In the genomic region with DNA sequence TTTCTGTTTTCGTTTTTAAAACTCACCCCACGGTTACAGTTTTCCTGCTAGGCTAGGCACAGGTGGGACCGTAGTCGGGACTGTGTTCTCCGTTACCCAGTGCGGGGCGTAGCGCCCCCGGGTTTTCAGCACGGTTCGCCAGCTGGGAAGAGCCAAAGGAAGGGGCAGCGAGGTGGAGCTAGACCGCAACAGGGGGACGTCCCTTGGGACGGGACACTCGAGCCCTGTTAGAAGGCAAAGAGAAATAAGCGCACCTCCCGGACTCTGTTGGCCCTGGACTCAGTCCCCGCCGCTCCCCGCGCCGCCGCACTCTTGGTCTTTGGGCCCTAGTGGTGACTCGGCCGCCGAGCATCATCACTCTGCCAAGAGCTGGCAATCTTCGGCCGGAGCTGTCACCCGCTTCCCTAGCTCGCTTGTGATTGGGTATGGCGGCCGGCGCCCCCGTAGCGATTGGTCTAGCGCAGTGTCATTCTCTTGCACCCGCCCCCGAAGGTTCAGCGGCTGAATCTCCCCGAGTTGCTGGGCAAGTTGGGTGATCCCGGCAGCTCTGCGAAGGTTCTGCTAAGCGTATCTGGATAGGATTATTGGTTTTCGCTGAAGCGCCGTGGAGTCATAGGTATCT, we compare ENCODE assay signal across 8 mouse cellular contexts. TPM values are rescaled to one million over a fixed set of nuclear protein-coding genes. Genes with fewer than 3 reads are reported as not detected.
DNase-seq lines count a peak whose midpoint lies in the region; ATAC-seq and TF ChIP-seq lines count a peak whose summit lies in the region.

TSS of gene Slc46a3 (minus strand) at position 361 of the 622 bp plus-strand sequence.

- peak; percentile 56 for TF ChIP-seq POLR2A in cortical plate, adult 2 months (IDR thresholded peaks at IDR 0.05; ENCODE audit: extremely low read depth, insufficient read depth, low read length)

- no peaks in the 10 kb centered on the region for H3K4me1 ChIP-seq in cortical plate, adult 2 months (ENCODE audit: control insufficient read depth, insufficient read depth, low read length)

- ATAC-seq in activated CD4-positive, CD25-positive, alpha-beta regulatory T cell, adult 4 months: peak; percentile 99
- ATAC-seq in megakaryocyte progenitor cell, adult 5-6 weeks (replicated peaks; ENCODE audit: poor library complexity): peak; percentile 75

- peak; percentile 90 for DNase-seq in gastrocnemius, postnatal 10 days
- DNase-seq in induced T-regulatory cell, adult 2 months (ENCODE audit: low read depth): peak; percentile 97
- DNase-seq in left cerebral cortex, adult 9 months (ENCODE audit: low spot score in 2 of 2): peak; percentile 79 to 96
- peak; percentile 87 for DNase-seq in right cerebral cortex, postnatal 14 days
- DNase-seq in urinary bladder, postnatal 36 days (ENCODE audit: low spot score in 2 of 2): peak; percentile 88 to 94

- no peak for TF ChIP-seq CTCF in cortical plate, adult 2 months (IDR thresholded peaks at IDR 0.05; ENCODE audit: extremely low read depth, insufficient read depth, low read length)

- peak within 1 kb of the TSS; percentile 82; the same call in 1 of the 2 replicates for H3K27ac ChIP-seq in cortical plate, adult 2 months (ENCODE audit: insufficient read depth, low read length)

- peak within 1 kb of the TSS; percentile 91 for H3K4me3 ChIP-seq in cortical plate, adult 2 months (ENCODE audit: insufficient read depth, low read length)

RNA-seq across cellular contexts. Expression of gene Slc46a3, which starts in this region (rescaled TPM):
- 10 to 100 TPM; 21.1 to 22.6 TPM for polyA plus RNA-seq in activated CD4-positive, CD25-positive, alpha-beta regulatory T cell, adult 4 months (2017; shearing (Covaris generic))
- 14.5 and 15.3 TPM in 2 replicates for polyA plus RNA-seq in cortical plate, adult 2 months (2012; rRNA removed)
- 1 to 10 TPM; 3.7 to 4.2 TPM for total RNA-seq in gastrocnemius, postnatal 10 days (2021)
- 3.9 and 4.5 TPM in 2 replicates for total RNA-seq in megakaryocyte progenitor cell, adult 5-6 weeks (2015)
- total RNA-seq in megakaryocyte progenitor cell, adult 5-6 weeks (2017): 1.6 and 3.9 TPM in 2 replicates

Comparison
In these comparisons a context has a peak if more than half of its experiments do, and no peak if none do; other contexts are left out.
1. Peak in every context shown above with its lines: DNase-seq, ATAC-seq, H3K4me3 ChIP-seq and H3K27ac ChIP-seq.